Mouse (Mus musculus): ENCODE measurements around the gene Asdurf.
"Not testable (repeated sequence)": the region's sequence is repeated elsewhere in the genome, so short reads cannot be mapped to it uniquely, and the experiment has no call there.

The Asdurf gene

DNA sequence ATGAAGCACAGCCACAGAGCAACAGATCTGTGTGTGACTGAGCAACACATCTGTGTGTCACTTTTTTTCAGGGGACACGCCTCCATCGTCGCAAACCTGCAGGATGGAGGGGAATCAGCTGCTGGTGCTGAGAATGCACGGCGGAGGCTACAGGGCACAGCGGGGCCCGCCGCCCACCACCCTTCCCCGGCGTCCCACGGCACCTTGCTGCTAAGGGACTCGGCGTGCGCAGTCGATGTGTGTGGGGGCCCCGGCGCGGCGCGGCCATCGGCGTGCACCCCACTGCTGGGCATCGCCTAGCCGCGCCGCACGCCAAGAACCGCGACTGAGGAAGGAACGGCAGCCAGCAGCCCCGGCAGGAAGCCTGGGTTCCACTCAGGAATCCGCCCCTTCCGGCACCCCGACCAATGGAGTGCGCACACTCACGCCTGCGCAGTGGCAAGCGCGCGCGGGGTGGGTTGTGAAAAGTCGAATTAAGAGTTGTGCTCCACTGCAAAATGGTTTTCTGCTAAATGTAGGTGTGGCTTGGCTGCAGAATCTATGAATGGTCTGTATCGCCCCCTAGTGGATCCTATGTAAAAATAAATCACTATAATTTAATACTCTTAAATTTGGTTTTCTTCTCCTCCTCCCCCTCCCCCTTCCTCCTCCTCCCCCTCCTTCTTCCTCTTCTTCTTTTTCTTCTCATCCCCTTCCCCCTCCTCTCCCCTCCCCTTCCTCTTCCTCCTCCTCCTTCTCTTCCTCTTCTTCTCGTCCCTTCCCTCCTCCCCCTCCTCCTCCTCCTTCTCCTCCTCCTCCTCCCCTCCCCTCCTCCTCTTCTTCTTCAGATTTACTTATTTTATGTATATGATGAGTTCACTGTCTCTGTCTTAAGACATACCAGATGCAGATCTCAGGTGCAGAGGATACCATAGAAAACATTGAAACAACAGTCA, at the start of gene Asdurf, which contains the start of the genes Gm28551 and Asnsd1:
Asdurf (minus strand) TSS at position 293 of the 935 bp plus-strand sequence.
Gm28551 (minus strand) TSS at position 341 of the 935 bp plus-strand sequence.
Asnsd1 (minus strand) TSS at position 426 of the 935 bp plus-strand sequence.
- peak; percentile 96 for DNase-seq

DNA sequence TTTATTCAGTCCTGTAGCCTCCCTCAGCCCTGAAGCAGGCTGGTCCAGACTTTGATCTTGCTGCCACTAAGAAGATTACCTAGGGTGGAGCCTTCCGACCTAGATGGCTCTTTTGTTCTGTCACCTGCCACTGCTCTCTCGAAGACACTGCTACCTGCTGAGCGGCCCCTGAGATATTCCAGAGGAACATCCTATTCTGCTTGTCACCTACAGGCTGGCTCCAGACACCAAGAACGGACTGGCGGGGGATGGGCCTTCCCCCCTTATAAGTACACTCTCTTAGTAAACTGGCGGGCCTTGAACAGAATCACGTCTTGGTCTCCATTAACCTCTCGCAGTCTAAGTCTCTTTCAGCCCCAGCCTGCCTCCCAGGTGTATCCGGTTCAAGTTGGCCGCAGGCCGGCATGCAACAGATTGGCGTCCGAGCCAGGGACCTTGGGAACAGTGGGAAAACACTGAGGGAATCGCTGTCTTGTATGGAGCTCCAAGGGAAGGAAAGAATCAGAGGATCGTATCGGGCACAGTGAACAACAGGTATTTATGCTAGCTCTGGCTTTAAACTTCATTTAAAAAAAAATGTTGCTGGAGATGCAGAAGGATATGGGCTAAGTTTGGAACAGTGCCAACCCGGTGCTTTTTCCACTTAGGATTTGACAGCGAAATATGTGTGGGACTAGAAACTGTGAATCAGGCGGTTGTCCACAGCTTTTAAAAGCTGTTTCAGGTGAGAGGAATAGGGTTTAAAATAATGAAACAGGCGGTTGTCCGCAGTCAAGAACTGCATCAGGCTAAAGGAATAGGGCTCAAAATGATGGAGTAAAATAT, 41.7 kb upstream of the Asdurf start:
- DNase-seq = peak; percentile 29 to 31

DNA sequence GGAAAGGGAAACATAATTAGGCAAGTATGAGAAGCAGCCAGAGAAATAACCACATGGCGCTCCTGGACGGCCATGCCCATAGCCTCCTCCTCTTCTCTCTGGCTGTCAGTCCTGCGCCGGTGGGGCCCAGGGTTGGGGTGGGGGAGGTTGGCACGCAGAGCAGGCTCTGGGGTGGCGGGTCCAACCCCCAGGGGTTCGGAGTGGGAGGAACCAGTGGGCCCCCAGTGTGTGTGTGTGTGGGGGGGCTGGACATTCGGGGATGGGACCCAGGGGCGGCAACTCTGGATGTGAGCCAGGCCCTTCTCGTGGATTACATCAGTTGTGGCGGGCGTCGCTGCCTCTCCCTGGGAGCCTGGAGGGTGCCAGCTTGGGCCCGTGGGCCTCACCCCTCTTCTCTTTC, 36.3 kb upstream of the Asdurf start:
- DNase-seq = no peak

DNA sequence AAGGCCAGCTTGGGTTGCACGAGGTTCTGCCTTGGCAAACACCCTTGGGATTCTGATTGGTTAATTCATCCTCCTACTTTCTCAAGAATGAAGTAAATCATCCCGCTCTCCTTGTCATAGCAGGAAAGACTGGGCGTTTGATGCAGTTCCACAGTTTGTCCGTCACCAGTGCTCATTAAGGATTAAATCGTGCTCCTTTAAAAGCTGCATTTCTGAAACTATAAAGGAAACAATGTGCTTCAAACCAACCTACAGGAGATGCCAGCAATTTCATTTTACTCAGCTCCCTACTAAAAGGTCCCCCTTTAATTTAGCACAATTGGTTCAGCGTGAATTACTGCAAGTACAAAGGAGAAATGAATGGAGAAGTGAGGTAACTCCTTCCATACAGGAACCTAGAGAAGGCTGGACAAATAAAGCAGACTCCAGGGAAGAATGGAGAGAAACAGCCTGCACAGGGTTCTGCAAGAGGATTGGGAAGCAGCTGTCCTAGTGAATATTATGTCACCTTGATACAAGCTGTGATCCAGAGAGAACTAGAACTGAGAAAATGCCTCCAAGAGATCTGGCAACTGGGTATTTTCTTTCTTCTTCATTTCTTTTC, 31.8 kb upstream of the Asdurf start:
- DNase-seq = no peak

DNA sequence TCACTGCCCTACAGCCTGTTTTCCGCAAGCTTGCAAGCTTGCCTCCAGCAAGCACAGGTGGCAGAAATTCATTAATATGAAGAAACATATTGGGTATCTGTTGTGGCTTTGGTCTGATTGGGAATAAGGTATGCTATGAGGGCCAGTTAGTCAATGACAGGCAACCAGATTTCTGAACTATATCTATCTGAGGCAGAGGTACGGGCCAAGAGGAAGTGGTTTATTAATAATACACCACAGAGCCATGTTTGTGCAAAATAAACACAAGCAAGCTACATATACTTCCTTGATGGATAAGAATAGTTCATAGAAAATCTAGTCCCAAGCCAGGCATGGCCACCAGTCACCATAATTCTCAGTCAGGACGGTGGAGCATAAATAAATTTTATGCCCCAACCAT, 25.3 kb upstream of the Asdurf start:
- no peak for DNase-seq

DNA sequence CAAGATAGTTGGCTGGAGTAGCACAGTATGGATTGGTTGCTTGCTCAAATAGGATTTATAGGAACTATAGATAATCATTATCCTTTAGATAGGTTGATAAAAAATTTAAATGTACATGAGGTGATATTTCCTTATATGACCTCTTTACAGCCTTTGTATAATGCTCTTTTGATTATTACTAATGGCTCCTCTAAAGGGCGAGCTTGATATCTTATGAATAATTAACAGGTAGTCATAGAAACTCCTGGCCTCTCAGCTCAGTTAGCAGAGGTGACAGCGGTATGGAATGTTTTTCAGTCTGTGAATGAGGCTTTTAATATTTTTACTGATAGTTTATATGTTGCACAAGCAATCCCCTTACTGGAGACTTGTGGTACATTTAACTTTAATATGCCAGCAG, 23.5 kb upstream of the Asdurf start:
- not testable (repeated sequence) for DNase-seq

DNA sequence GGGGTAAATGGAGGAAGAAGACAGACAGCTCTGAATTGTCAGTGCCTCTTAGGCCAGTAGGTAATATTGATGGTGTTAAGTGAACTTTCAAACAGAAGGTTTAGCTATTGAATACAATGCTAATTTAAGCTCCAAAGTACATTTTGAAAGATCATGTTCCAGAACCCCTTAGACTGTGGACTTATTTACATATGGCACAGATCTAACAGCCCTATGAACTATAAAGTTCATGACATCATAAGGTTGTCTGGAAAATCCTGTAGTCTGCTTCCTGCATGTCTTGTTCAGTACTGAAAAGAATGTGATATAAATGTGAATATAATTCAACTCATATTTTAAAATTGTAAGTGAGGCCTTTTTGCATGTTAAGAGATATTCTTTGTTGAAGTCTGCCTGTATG, 6.6 kb upstream of the Asdurf start:
- no peak for DNase-seq

DNA sequence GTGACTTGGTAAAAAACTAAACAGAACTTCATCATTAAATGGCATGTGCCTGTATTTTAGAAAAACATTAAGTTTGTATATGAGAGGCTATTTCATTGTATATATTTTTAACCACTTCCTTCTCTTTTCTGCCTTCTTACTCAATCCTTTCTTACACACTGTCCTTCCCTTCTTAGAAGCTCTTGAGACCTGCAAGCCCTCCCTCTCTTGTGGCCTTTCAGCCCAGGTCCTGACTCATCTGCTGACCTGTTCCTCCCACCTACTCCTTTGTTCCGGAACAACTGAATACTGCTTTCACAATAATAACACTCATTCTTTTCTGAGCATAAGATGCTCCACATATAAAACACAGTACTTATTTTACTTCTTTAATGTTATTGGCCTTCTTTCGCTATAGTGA, 11.3 kb downstream of the Asdurf start:
- DNase-seq = no peak

DNA sequence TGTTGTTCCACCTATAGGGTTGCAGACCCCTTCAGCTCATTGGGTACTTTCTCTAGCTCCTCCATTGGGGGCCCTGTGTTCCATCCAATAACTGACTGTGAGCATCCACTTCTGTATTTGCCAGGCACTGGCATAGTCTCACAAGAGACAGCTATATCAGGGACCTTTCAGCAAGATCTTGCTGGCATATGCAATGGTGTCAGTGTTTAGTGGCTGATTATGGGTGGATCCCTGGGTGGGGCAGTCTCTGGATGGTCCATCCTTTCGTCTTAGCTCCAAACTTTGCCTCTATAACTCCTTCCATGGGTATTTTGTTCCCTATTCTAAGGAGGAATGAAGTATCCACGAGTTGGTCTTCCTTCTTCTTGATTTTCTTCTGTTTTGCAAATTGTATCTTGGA, 15.0 kb downstream of the Asdurf start:
- DNase-seq = not testable (repeated sequence)

DNA sequence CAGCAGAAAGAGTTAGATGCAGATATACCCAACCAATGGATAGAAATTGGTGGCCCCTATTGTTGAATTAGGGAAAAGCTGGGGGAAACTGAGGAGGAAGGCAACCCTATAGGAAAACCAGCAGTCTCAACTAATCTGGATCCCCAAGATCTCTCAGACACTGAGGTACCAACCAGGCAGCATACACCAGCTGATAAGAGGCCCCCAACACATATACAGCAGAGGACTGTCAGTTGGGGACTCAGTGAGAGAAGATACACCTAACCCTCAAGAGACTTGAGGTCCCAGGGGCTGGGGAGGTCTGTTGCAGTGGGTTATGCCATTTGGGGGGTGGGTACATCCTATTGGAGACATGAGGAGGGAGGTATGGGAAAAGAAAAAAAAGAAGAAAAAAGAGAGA, 17.0 kb downstream of the Asdurf start:
- DNase-seq = no peak

DNA sequence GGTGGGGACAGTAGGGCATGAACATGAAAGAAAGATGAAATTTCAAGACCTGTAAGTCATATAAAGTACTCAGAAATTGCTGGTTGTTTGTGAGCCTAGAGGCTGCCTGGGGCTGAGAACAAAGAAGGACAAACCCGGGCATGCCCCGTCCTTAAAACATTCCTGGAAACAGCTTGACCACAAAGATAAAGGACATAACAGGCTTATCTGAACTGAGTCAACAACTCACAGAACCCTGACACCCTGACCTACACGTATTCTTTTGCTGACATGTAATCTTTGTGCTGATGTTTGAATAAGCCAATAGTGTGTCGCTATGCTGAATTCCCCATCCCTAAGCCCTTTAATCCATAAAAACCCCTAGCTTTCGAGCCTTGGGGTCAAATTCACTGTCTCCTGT, 18.9 kb downstream of the Asdurf start:
- DNase-seq = not testable (repeated sequence)

DNA sequence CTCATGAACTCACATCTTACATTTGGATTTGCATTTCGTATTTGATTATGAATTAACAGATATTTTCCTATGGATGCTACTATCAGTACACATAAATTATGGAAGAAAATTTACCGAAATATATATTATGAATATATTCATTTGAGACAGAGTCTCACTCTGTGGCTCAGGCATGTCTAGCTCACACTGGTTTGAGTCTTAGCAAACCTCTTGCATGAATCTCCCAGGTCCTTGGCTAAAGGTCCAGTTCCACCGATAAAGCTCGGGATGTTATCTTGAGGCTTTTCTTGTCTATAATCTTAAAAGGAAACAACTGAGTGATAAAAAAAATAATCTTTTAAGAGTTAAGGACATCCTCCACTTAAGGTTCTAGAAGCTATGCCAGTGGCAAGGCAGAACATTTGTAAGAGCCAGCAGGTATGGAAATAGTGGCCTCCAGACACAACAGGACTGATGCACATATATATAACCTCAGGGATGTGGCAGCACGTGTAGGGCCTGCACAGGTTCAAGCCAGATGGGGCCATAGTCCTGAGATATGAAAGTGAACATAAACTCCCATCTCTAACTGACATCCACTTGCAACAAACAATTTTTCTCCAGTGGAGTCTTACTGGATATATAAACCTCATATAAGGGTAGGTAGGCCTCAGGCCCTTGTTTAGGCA, 27.5 kb downstream of the Asdurf start:
- DNase-seq = no peak

DNA sequence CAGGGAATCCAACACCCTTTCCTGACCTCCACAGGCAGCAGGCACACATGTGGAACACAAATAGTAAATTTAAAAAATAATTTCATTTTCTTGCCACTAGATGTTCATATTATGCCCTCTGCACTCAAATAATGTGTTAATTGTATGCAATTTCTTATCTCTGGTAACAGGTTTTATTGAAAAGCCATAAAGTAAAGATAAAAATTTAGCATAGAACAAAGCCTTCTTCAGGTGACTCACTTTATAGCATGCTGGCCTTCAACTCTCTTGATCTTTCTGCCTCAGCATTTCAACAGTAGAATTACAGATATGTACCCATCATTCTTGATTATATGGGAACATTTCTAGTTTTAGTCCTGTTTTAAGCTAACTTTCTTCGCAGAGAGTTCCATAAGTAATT, 28.1 kb downstream of the Asdurf start:
- no peak for DNase-seq

DNA sequence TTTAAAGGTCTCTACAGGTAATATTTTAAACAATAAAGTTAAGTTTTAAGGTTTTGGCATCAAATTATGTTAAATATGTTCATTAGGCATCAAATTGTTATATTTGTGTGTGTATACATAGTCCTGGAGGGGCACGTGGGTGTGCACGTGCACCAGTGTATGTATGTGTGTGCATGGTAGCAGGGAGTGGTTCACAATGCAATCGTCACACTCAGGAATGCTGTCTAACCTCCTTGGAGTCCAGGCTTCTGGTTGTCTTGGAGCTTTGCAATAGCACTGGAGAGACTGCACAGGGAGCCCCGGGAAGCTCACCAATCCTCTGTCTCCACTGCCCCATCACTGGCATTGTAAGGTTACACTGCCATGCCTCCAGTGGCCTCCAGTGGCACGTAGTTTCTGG, 29.2 kb downstream of the Asdurf start:
- DNase-seq = no peak

DNA sequence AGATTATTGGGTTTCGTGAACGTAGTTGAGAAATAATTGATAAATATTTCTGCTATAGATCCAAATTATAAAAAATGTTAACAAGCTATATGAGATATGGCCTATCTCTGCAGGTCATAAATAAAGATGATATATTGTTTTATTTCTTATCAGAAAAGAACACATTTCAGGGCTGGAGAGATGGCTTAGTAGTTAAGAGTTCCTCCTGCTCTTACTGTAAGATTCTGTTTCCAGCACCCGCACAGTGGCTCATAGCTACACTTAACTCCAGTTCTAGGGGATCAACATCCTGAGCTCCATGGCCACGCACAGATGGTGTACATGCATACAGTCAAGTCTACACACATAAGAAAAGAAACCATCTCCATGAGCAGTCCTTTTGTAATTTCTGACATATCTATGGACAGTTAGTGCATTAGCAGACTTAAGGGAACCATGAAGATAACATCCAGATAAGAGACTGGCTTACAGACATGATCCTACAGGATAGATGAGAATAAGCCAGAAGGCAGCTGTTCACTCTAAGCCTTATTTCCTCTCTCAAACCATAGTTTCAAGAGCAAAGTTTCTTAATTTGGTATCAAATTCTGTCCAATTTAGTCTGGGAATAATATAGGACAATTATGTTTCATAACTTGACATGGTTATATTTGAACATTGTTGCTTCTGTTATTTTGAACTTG, 30.6 kb downstream of the Asdurf start:
- DNase-seq = no peak

DNA sequence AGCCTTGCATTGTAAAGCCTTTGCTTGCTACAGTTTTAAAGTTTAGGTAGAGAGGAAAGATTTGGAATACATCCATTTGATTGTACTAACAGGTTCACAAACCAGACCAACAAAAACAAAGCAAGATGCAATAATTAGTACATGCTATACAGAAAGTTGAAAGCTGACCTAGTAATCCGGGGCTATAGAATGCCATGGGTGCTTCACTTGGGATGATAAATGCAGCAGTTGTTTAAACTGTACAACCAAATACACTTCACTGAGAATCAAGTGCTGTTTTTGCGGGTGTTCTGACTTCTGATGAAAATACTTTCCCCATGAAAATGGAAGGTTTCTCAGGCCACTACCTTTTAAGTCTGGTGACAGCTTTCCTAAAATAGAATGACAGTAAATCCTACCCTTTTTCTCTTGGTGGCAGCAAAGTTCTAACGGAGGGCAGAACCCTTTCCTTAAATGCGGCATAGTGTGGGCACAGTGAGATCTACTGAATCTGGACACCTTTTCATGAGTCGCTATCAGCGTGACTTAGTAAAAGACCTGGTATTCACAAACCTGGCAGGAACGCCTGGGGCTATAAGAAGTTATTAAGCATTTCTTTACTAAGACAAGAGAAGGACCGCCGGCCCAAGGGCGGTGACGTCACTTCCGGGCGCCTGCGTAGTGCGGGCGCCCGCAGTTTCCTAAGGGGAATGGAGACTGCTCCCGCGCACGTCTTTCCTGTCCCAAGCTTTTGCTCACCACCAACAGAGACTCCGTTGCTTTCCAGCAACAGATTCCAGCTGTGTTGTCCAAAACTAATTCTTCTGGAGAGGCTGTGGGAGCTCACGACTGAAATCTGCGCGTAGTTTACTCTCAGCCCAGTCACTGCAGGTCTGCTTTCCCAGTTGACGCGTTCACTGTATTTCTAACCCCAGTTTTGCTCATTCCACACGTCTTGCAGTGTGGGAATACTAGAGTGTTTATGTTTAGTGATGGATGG, 39.1 kb downstream of the Asdurf start, which contains the start of gene Osgepl1:
Osgepl1 (plus strand) TSS at position 636 of the 979 bp plus-strand sequence.
- DNase-seq = peak; percentile 86 to 90

DNA sequence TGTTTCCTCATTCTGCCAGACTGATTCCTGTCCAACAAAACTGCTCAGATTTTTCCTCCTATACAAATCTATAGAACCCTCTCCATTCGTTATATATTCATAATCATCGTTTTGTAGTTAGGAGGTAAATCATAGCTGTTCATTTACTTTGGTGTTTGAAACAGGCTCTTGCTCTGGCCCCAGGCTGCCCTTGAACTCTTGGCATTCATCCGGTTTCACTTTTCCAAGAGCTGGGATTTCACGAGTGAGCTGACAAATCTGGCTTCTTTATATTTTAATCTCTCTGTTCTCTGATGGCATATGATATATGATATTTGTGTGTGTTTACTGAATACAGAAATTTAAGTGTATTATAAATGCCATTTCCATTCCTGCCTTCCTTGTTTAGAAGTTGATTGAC, 51.9 kb downstream of the Asdurf start:
- no peak for DNase-seq

Data from cerebellum, postnatal 36 days (tissue).